Mouse (Mus musculus): ENCODE measurements at regions not wholly inside any gene's neighbourhood (a gene's known extent, or its start where the extent isn't known, plus 50 kb on each side); places are given as distances from the start of the nearest gene placed in this dataset.

DNA sequence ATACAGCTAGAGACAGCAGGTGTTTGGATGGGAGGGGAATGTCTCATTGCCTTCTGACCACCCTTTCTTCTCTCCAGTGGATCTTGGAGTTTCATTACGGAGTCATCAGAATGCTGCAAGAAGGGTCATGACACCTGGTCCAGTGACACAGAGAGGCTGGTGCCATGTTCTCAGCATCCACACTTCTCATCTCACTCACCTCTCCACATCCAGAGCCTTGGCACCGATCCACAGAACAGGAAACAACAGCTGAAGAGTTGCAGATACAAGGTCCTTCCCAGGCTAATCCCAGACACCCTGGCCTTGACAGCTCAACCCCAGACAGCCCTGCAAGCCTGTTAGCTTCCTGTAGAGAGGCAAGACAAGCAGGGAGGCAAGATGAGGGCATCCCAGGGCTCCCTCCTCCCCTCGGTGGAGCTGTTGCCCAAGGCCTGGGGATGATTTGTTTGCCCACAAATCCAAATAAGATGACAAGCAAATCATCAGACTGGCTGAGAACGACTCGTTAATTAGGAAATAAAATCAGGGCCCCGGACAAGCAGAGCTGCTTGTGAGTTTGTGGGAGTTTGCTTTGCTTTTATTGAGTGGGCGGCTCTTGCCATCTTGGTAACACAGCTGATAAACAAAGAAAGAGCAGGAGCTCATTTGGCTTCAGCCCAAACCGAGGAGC, 274.4 kb downstream of the Cbln1 start:
- Histone ChIP-seq H3K4me3 (ENCODE audit: low read depth, low read length) (no peak overlapping the region), H3K27ac (ENCODE audit: insufficient read depth, low read length) (no peak overlapping the region), H3K9me3 (replicated peaks; ENCODE audit: control insufficient read depth, insufficient read depth, low read length, poor library complexity, severe bottlenecking) (no peaks in the 10 kb centered on the region), H3K4me1 (ENCODE audit: control insufficient read depth, insufficient read depth, low read length) (no peaks in the 10 kb centered on the region), H3K27me3 (ENCODE audit: control insufficient read depth, insufficient read depth, low read length, poor library complexity, severe bottlenecking) (no peaks in the 10 kb centered on the region), H3K9ac (ENCODE audit: low read depth, poor library complexity, severe bottlenecking) (no peak overlapping the region), H3K36me3 (ENCODE audit: control insufficient read depth, insufficient read depth, low read length, poor library complexity, severe bottlenecking) (no peaks in the 10 kb centered on the region)
- no peak for TF ChIP-seq EP300 (IDR thresholded peaks at IDR 0.05; ENCODE audit: insufficient read depth, low read depth, low read length)
- TF ChIP-seq CTCF (IDR thresholded peaks at IDR 0.05; ENCODE audit: low read depth, low read length), result no peak
- no peak for TF ChIP-seq POLR2A (IDR thresholded peaks at IDR 0.05; ENCODE audit: insufficient read depth, low read length)

DNA sequence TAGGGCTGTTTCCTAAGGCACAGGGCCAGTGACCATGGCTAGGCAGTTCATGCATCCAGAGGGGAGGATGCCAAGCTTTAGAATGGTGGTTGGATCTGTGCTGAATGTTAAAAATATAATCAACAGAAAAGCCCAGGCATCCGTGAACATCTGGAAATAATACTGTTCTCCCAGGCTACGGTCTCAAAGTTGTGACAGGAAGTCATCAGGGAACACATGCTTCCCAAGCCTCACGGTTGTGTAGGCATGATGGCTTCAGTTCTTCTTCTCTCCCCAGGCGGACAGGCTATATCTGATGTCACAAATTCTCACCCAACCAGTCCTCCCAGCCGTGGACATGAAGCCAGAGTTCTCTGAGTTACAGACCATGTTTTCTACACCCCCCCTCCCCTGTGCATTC, 275.4 kb downstream of the Cbln1 start:
- Histone ChIP-seq H3K9ac (ENCODE audit: low read depth, poor library complexity, severe bottlenecking) (no peak overlapping the region), H3K9me3 (replicated peaks; ENCODE audit: control insufficient read depth, insufficient read depth, low read length, poor library complexity, severe bottlenecking) (no peaks in the 10 kb centered on the region), H3K36me3 (ENCODE audit: control insufficient read depth, insufficient read depth, low read length, poor library complexity, severe bottlenecking) (no peaks in the 10 kb centered on the region), H3K4me3 (ENCODE audit: low read depth, low read length) (no peak overlapping the region), H3K4me1 (ENCODE audit: control insufficient read depth, insufficient read depth, low read length) (no peaks in the 10 kb centered on the region), H3K27ac (ENCODE audit: insufficient read depth, low read length) (no peak overlapping the region), H3K27me3 (ENCODE audit: control insufficient read depth, insufficient read depth, low read length, poor library complexity, severe bottlenecking) (no peaks in the 10 kb centered on the region)
- TF ChIP-seq EP300 (IDR thresholded peaks at IDR 0.05; ENCODE audit: insufficient read depth, low read depth, low read length) (no peak), CTCF (IDR thresholded peaks at IDR 0.05; ENCODE audit: low read depth, low read length) (no peak), POLR2A (IDR thresholded peaks at IDR 0.05; ENCODE audit: insufficient read depth, low read length) (no peak)

DNA sequence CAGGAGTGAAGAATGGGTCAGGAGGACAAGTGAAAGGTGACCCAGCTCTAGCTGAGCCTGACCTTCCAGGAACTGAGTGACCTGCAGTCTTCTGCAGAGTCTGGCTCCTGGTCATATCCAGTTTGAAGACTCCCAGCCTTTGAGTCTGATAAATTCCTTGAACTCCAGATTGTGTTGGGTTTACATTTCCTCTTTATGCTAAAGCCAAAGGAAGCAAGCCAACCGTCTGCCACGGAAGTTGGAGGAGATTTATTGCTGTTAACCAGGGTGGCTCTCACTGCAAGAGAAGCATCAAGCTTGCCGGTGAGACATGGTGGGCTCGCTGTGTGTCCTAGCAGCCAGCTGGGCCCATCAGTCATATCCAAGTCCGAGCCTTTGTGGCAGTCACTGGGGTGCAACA, 276.4 kb downstream of the Cbln1 start:
- no peaks in the 10 kb centered on the region for H3K4me1 ChIP-seq (ENCODE audit: control insufficient read depth, insufficient read depth, low read length)
- H3K9ac ChIP-seq (ENCODE audit: low read depth, poor library complexity, severe bottlenecking), result no peak overlapping the region

DNA sequence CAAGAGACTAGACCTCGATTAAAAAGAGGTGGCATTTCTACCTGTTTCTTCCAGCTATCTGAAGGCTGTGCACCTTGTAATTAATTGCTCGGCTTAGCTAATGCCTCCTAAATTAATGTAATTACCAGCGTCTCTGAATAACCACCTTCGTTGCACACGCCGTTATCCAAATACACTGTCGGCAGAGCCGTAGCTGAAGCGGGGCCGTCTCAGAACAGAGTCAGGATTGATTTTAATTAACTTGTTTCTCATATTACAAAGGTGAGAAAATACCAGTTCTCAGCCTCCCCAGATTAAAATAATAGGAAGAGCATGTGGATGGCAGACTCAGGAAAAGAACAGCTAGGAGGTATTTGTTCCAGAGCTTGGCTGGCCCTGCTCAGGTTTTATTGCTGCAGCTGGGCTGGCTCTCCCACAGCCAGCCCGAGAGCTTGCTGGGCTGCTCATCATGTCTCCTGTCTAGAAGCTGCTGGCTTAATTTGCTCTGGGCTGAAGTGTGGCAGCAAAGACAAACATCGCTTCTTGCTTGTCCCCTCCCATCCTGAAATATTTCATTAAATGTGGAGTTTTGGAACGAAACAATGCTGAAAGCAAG, 282.5 kb downstream of the Cbln1 start:
- TF ChIP-seq EP300 (IDR thresholded peaks at IDR 0.05; ENCODE audit: insufficient read depth, low read depth, low read length) (no peak), CTCF (IDR thresholded peaks at IDR 0.05; ENCODE audit: low read depth, low read length) (no peak), POLR2A (IDR thresholded peaks at IDR 0.05; ENCODE audit: insufficient read depth, low read length) (no peak)
- 0 out of 2 replicates have a peak, but pooled peaks cover 1% of the 10 kb centered on the region for H3K27me3 ChIP-seq (ENCODE audit: control insufficient read depth, insufficient read depth, low read length, poor library complexity, severe bottlenecking)
- H3K9ac ChIP-seq (ENCODE audit: low read depth, poor library complexity, severe bottlenecking), result no peak overlapping the region
- no peak overlapping the region for H3K4me3 ChIP-seq (ENCODE audit: low read depth, low read length)
- H3K36me3 ChIP-seq (ENCODE audit: control insufficient read depth, insufficient read depth, low read length, poor library complexity, severe bottlenecking), result no peaks in the 10 kb centered on the region
- no peak overlapping the region for H3K27ac ChIP-seq (ENCODE audit: insufficient read depth, low read length)
- H3K9me3 ChIP-seq (replicated peaks; ENCODE audit: control insufficient read depth, insufficient read depth, low read length, poor library complexity, severe bottlenecking), result no peaks in the 10 kb centered on the region; the same call in 1 of the 2 replicates
- H3K4me1 ChIP-seq (ENCODE audit: control insufficient read depth, insufficient read depth, low read length), result no peaks in the 10 kb centered on the region

More for the DNA sequence above, 276.4 kb downstream of the Cbln1 start:
- no peak for TF ChIP-seq CTCF (IDR thresholded peaks at IDR 0.05; ENCODE audit: low read depth, low read length)
- TF ChIP-seq EP300 (IDR thresholded peaks at IDR 0.05; ENCODE audit: insufficient read depth, low read depth, low read length), result no peak
- no peak for TF ChIP-seq POLR2A (IDR thresholded peaks at IDR 0.05; ENCODE audit: insufficient read depth, low read length)
- Histone ChIP-seq H3K27ac (ENCODE audit: insufficient read depth, low read length) (no peak overlapping the region), H3K36me3 (ENCODE audit: control insufficient read depth, insufficient read depth, low read length, poor library complexity, severe bottlenecking) (no peaks in the 10 kb centered on the region), H3K9me3 (replicated peaks; ENCODE audit: control insufficient read depth, insufficient read depth, low read length, poor library complexity, severe bottlenecking) (no peaks in the 10 kb centered on the region), H3K4me3 (ENCODE audit: low read depth, low read length) (no peak overlapping the region), H3K27me3 (ENCODE audit: control insufficient read depth, insufficient read depth, low read length, poor library complexity, severe bottlenecking) (no peaks in the 10 kb centered on the region)

DNA sequence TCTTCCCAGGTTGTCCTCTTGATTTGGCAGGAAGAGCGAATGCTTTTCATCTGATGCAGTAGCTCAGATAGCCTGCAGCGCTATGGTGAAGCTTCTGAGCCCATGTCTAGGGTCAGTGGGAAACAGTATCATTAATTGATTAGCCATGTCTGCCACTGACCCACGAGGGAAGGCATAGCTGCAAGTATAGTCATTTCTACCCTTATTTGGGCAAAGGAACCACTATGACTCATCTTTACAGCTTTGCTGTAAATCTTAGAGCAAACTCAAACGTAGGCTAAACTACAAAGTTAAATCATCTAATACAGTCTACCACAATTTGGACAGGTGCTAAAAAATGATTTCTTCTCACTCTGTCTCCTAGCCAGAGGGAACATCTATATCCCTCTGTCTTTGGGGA, 289.5 kb downstream of the Cbln1 start:
- Histone ChIP-seq H3K4me1 (ENCODE audit: control insufficient read depth, insufficient read depth, low read length) (no peaks in the 10 kb centered on the region), H3K27me3 (ENCODE audit: control insufficient read depth, insufficient read depth, low read length, poor library complexity, severe bottlenecking) (no peaks in the 10 kb centered on the region), H3K9me3 (replicated peaks; ENCODE audit: control insufficient read depth, insufficient read depth, low read length, poor library complexity, severe bottlenecking) (no peaks in the 10 kb centered on the region; the same call in 1 of the 2 replicates), H3K9ac (ENCODE audit: low read depth, poor library complexity, severe bottlenecking) (no peak overlapping the region), H3K27ac (ENCODE audit: insufficient read depth, low read length) (no peak overlapping the region), H3K4me3 (ENCODE audit: low read depth, low read length) (no peak overlapping the region), H3K36me3 (ENCODE audit: control insufficient read depth, insufficient read depth, low read length, poor library complexity, severe bottlenecking) (no peaks in the 10 kb centered on the region)
- no peak for TF ChIP-seq CTCF (IDR thresholded peaks at IDR 0.05; ENCODE audit: low read depth, low read length)
- no peak for TF ChIP-seq POLR2A (IDR thresholded peaks at IDR 0.05; ENCODE audit: insufficient read depth, low read length)
- no peak for TF ChIP-seq EP300 (IDR thresholded peaks at IDR 0.05; ENCODE audit: insufficient read depth, low read depth, low read length)

DNA sequence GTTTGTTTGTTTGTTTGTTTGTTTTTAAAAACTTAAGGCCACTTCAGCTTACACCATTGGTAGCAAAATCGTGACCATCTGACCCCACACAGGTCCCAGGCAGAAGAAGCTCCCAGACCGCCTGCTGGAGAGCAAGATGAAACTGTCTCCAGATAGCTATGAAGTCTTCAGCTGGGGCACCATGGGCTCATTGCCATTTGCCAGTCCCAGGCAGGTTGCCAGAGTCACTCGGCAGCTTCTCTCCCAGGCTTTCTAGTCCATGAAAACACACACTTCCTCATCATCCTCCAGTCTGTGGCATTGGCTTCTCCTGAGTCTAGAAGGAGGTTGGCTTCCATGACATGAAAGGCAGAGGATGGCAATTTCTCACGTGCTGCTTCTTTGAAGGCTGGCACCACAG, 293.5 kb upstream of the N4bp1 start:
- Histone ChIP-seq H3K27ac (ENCODE audit: insufficient read depth, low read length) (no peak overlapping the region), H3K9ac (ENCODE audit: low read depth, poor library complexity, severe bottlenecking) (no peak overlapping the region), H3K9me3 (replicated peaks; ENCODE audit: control insufficient read depth, insufficient read depth, low read length, poor library complexity, severe bottlenecking) (no peaks in the 10 kb centered on the region; the same call in 1 of the 2 replicates), H3K4me1 (ENCODE audit: control insufficient read depth, insufficient read depth, low read length) (no peaks in the 10 kb centered on the region), H3K36me3 (ENCODE audit: control insufficient read depth, insufficient read depth, low read length, poor library complexity, severe bottlenecking) (no peaks in the 10 kb centered on the region), H3K4me3 (ENCODE audit: low read depth, low read length) (no peak overlapping the region), H3K27me3 (ENCODE audit: control insufficient read depth, insufficient read depth, low read length, poor library complexity, severe bottlenecking) (no peaks in the 10 kb centered on the region; the same call in 1 of the 2 replicates)
- TF ChIP-seq CTCF (IDR thresholded peaks at IDR 0.05; ENCODE audit: low read depth, low read length), result no peak
- TF ChIP-seq EP300 (IDR thresholded peaks at IDR 0.05; ENCODE audit: insufficient read depth, low read depth, low read length), result no peak
